Mouse (Mus musculus): ENCODE measurements at regions not wholly inside any gene's neighbourhood (a gene's known extent, or its start where the extent isn't known, plus 50 kb on each side); places are given as distances from the start of the nearest gene placed in this dataset.
A peak's percentile ranks its signal among the peaks of the same experiment; 100 is the strongest.

DNA sequence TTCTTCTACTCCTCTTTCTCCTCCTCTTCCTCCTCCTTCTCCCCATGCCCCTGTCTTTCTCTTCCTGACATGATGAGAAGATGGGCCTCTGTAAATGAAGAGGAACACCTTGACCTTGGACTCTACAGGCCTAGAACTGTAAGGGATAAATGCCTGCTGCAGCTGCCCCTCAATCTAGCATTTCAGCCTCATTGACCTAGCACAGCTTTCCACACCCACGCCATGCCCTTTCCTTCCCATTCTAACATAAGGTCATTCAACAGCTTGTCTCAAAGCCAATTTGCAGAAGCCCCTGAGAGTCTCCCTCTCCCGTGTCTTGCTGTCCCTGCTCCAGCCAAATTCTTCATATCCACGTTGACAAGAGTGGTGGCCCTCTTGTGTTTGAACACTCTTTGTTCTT lies 63.8 kb upstream of the Dscam start:
- no peak overlapping the region for H3K4me3 ChIP-seq (ENCODE audit: insufficient read depth, low read length)
- H3K4me1 ChIP-seq (ENCODE audit: control insufficient read depth, insufficient read depth, low read length) = no peaks in the 10 kb centered on the region
- no peak overlapping the region for H3K27ac ChIP-seq (ENCODE audit: insufficient read depth, low read length)
- TF ChIP-seq POLR2A (IDR thresholded peaks at IDR 0.05; ENCODE audit: extremely low read depth, insufficient read depth, low read length) = no peak
- no peak for TF ChIP-seq CTCF (IDR thresholded peaks at IDR 0.05; ENCODE audit: extremely low read depth, insufficient read depth, low read length)

DNA sequence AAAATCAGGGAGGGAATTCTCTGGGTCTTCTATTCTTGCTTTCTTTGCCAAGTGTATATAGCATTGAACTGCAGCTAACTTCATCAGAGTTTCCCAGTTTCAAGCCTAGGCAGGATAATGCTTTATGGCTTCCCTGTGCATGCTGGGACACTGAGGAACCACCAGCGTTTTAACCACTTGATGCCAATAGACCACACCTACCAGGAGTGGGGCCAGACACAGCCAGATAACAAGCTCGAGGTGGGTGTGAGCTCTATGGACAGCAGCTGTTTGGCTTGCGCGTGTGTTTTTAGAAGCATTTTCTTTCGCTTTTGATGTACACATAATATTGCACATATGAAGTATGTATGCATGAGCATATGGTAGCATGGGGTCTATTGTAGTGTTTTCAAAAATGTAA lies 69.1 kb upstream of the Dscam start:
- TF ChIP-seq CTCF (IDR thresholded peaks at IDR 0.05; ENCODE audit: extremely low read depth, insufficient read depth, low read length) (no peak), POLR2A (IDR thresholded peaks at IDR 0.05; ENCODE audit: extremely low read depth, insufficient read depth, low read length) (no peak)

DNA sequence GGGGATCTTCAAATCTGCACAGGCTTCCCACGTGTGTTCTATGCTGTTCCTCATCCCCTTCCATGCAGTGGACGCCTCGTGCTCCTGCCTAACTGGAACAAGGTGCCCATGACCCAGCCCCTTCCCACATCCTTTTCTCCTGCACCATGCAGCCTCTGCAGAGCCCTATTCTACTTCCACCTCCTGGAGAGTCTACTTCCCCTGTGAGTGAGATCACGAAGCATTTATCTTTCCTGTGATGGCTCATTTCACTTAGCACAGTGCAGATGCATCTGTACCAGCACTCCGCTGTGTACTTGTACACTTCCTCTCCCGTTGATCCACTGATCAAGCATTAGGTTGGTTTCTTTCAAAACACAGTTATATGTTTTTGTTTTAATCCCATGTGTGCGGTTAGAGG lies 69.5 kb upstream of the Dscam start:
- Histone ChIP-seq H3K4me1 (ENCODE audit: control insufficient read depth, insufficient read depth, low read length) (no peaks in the 10 kb centered on the region), H3K4me3 (ENCODE audit: insufficient read depth, low read length) (no peak overlapping the region), H3K27ac (ENCODE audit: insufficient read depth, low read length) (no peak overlapping the region)
- TF ChIP-seq CTCF (IDR thresholded peaks at IDR 0.05; ENCODE audit: extremely low read depth, insufficient read depth, low read length) (no peak), POLR2A (IDR thresholded peaks at IDR 0.05; ENCODE audit: extremely low read depth, insufficient read depth, low read length) (no peak)

More for the DNA sequence above, 69.1 kb upstream of the Dscam start:
- H3K4me1 ChIP-seq (ENCODE audit: control insufficient read depth, insufficient read depth, low read length) = no peaks in the 10 kb centered on the region
- no peak overlapping the region for H3K27ac ChIP-seq (ENCODE audit: insufficient read depth, low read length)
- H3K4me3 ChIP-seq (ENCODE audit: insufficient read depth, low read length) = no peak overlapping the region

DNA sequence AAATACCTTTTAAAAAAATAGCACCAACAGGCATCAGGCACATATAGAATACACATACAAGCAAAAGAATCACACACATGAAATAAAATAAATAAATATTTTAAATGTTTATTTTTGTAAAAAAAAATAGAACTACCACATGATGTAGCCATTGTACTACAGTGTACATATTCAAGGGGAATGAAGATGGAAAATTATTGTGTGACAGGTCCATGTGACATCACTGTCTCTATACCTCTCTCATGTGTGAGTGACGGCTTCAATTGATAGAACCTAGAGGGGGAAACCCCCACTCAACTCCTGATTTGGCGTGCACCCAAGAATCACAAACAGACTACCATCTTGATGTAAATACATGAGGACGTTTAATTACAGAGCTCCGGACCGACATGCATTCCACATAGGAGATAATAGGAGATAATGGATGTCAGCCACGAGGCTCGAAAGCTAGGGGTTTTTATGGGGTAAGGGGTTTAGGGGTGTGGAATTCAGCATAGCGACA lies 70.4 kb upstream of the Dscam start:
- TF ChIP-seq CTCF (IDR thresholded peaks at IDR 0.05; ENCODE audit: extremely low read depth, insufficient read depth, low read length) (no peak), POLR2A (IDR thresholded peaks at IDR 0.05; ENCODE audit: extremely low read depth, insufficient read depth, low read length) (no peak)
- Histone ChIP-seq H3K4me1 (ENCODE audit: control insufficient read depth, insufficient read depth, low read length) (no peaks in the 10 kb centered on the region), H3K27ac (ENCODE audit: insufficient read depth, low read length) (no peak overlapping the region), H3K4me3 (ENCODE audit: insufficient read depth, low read length) (no peak overlapping the region)

DNA sequence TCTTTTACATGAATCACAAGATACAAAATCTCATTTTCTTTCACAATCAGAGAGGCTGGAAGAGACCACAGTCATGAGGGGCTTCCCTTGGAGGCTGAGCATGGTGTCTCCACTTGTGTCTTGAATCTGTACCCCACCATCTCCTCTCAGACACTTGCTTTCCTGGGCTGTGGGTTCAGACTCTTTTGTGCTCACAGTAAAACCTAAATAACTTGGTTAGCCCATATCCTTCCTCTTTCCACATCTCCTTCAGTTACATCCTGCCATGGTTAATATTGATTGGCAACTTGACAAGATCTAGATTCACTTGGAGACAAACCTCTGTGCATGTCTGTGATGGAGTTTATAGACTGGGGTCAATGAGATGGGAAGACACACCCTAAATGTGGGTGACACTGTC lies 71.1 kb upstream of the Dscam start:
- Histone ChIP-seq H3K27ac (ENCODE audit: insufficient read depth, low read length) (no peak overlapping the region), H3K4me1 (ENCODE audit: control insufficient read depth, insufficient read depth, low read length) (no peaks in the 10 kb centered on the region), H3K4me3 (ENCODE audit: insufficient read depth, low read length) (no peak overlapping the region)
- TF ChIP-seq POLR2A (IDR thresholded peaks at IDR 0.05; ENCODE audit: extremely low read depth, insufficient read depth, low read length) = no peak

DNA sequence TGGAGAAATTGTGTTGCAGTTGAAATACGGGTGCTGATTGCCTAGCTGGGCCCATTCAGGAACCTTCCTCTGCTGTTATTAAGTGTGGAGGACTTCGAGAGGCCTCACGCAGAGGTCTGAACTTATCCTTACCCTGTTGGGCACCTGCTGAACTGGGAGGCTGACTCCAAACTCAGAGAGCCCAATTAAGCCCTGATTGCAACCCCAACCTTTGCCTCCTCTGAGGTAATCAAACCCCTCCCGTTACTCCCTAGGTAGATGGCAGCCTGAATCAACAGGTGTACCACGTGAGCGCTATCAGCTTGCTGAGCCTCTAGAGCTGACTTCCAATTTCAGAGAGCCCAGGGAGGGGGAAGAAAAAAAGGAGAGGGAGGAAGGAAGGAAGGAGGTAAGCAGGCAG lies 79.9 kb upstream of the Dscam start:
- Histone ChIP-seq H3K27ac (ENCODE audit: insufficient read depth, low read length) (no peak overlapping the region), H3K4me3 (ENCODE audit: insufficient read depth, low read length) (no peak overlapping the region), H3K4me1 (ENCODE audit: control insufficient read depth, insufficient read depth, low read length) (peaks cover 3% of the 10 kb centered on the region)
- TF ChIP-seq POLR2A (IDR thresholded peaks at IDR 0.05; ENCODE audit: extremely low read depth, insufficient read depth, low read length) = no peak
- no peak for TF ChIP-seq CTCF (IDR thresholded peaks at IDR 0.05; ENCODE audit: extremely low read depth, insufficient read depth, low read length)

DNA sequence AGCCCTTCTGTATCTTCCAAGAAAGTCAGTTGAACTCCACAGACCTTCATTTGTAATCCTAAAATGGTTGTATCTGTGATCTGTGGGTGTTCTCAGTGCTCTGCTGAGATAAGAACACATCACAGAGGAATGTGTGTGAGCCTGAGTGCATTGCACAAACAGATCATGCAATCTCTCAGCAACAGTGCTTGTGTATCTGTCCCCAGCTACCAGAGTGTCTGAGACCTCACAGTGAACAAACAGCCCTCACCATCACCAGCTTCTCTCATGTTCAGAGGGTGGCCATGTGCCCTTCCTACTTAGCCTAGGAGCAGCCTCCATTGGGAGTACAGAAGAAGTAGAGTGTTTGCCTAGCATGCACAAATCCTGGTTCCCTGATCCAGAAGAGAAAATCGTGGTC lies 82.0 kb upstream of the Dscam start:
- Histone ChIP-seq H3K4me3 (ENCODE audit: insufficient read depth, low read length) (no peak overlapping the region), H3K27ac (ENCODE audit: insufficient read depth, low read length) (no peak overlapping the region), H3K4me1 (ENCODE audit: control insufficient read depth, insufficient read depth, low read length) (peaks cover 3% of the 10 kb centered on the region)
- TF ChIP-seq POLR2A (IDR thresholded peaks at IDR 0.05; ENCODE audit: extremely low read depth, insufficient read depth, low read length) = no peak
- no peak for TF ChIP-seq CTCF (IDR thresholded peaks at IDR 0.05; ENCODE audit: extremely low read depth, insufficient read depth, low read length)

DNA sequence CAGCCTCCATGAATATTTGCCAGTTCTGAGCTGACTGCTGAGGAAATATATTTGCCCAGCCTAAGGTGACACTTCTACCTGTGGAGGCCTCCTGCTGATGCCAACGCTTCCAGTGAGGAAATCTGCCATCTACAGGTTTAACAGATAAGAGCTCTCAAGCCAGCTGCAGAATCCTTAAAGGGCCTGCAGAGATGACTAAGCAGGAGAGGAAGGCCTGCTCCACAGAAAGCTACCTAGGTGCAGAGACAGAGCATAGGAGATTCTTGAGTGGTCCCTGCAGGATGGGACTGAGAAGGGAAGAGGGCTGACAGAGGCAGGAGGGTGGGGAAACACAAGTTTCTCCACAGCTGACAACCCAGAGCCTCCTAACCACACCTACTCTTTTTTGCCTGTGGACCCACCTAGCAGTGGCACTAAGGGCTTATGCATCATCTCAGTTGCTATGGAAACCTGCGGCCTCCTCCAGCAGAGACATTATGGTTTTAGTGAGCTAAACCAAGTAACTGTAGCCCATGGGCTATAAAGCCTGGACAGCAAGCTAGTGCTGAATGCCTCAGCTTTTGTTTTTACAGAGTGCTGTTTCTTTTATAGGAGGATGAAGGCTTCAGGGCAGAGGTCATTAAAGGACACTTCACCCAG lies 82.6 kb upstream of the Dscam start:
- Histone ChIP-seq H3K4me3 (ENCODE audit: insufficient read depth, low read length) (no peak overlapping the region), H3K4me1 (ENCODE audit: control insufficient read depth, insufficient read depth, low read length) (peaks cover 3% of the 10 kb centered on the region), H3K27ac (ENCODE audit: insufficient read depth, low read length) (no peak overlapping the region)
- TF ChIP-seq CTCF (IDR thresholded peaks at IDR 0.05; ENCODE audit: extremely low read depth, insufficient read depth, low read length) = peak; percentile 22; the same call in 1 of the 2 replicates
- TF ChIP-seq POLR2A (IDR thresholded peaks at IDR 0.05; ENCODE audit: extremely low read depth, insufficient read depth, low read length) = no peak

GRCm38 (mm10) chr16:97258821-97259220 lies 88.3 kb upstream of the Dscam start:
- TF ChIP-seq POLR2A (IDR thresholded peaks at IDR 0.05; ENCODE audit: extremely low read depth, insufficient read depth, low read length) (no peak), CTCF (IDR thresholded peaks at IDR 0.05; ENCODE audit: extremely low read depth, insufficient read depth, low read length) (no peak)
- H3K4me3 ChIP-seq (ENCODE audit: insufficient read depth, low read length) = no peak overlapping the region
- H3K4me1 ChIP-seq (ENCODE audit: control insufficient read depth, insufficient read depth, low read length) = no peaks in the 10 kb centered on the region
- H3K27ac ChIP-seq (ENCODE audit: insufficient read depth, low read length) = no peak overlapping the region

DNA sequence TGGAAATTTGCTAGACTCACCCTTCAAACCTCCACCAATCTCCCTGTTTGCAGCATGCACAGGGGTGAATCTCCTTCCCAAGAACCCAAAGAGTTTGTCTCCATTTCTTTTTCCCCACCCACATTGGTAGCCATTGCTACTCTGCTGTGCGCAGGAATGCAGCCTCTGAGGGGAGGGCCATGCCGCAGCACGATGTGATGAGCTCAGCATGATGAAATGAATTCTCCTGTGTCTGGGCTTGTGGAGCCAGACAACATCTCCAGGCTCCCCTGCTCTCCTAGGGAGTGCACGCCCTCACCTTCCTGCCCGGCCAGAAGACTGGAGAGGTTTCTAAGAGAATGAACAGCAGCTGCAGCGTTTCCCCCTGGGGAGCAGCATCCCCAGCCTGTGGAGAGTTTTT lies 92.9 kb upstream of the Dscam start:
- Histone ChIP-seq H3K4me3 (ENCODE audit: insufficient read depth, low read length) (no peak overlapping the region), H3K27ac (ENCODE audit: insufficient read depth, low read length) (no peak overlapping the region), H3K4me1 (ENCODE audit: control insufficient read depth, insufficient read depth, low read length) (no peaks in the 10 kb centered on the region)
- no peak for TF ChIP-seq POLR2A (IDR thresholded peaks at IDR 0.05; ENCODE audit: extremely low read depth, insufficient read depth, low read length)
- TF ChIP-seq CTCF (IDR thresholded peaks at IDR 0.05; ENCODE audit: extremely low read depth, insufficient read depth, low read length) = no peak
